9 mouse cellular contexts compared by ENCODE assay signal in the genomic region with DNA sequence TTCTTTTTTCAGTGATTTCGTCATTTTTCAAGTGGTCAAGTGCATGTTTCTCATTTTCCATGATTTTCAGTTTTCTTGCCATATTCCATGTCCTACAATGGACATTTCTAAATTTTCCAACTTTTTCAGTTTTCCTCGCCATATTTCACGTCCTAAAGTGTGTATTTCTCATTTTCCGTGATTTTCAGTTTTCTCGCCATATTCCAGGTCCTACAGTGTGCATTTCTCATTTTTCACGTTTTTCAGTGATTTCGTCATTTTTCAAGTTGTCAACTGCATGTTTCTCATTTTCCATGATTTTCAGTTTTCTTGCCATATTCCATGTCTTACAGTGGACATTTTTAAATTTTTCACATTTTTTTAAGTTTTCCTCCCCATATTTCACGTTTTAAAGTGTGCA. TPM values are rescaled to one million over a fixed set of nuclear protein-coding genes. Genes with fewer than 3 reads are reported as not detected.
DNase-seq lines count a peak whose midpoint lies in the region; ATAC-seq and TF ChIP-seq lines count a peak whose summit lies in the region.
"Not testable (repeated sequence)": the region's sequence is repeated elsewhere in the genome, so short reads cannot be mapped to it uniquely, and the experiment has no call there.
"Had no signal": no experiment of that assay in that cellular context is flagged by ENCODE, and none has a peak within 500 bp of the region (broad histone marks: within the 10 kb centered on the region; RNA-seq: fewer than 3 reads in every experiment).

No protein-coding gene starts in this region.

- not testable (repeated sequence) for H3K4me2 ChIP-seq in hindbrain, embryonic 14.5 days (replicated peaks); limb, embryonic 15.5 days; midbrain, embryonic 14.5 days (ENCODE audit: low read length)

- not testable (repeated sequence) for TF ChIP-seq CTCF in layer of hippocampus, adult 2 months (conservative IDR thresholded peaks at IDR 0.05)

- H3K9me3 ChIP-seq in hindbrain, embryonic 14.5 days (ENCODE audit: control insufficient read depth, low read length); limb, embryonic 15.5 days; midbrain, embryonic 14.5 days (ENCODE audit: control insufficient read depth, low read length): not testable (repeated sequence)

- H3K27ac ChIP-seq in hindbrain, embryonic 14.5 days; layer of hippocampus, adult 2 months; limb, embryonic 15.5 days; midbrain, embryonic 14.5 days (replicated peaks; ENCODE audit: low read depth, low read length): not testable (repeated sequence)

- peak; percentile 30 to 79 for DNase-seq in cerebellum, postnatal 36 days
- peak; percentile 37 to 100 for DNase-seq in gastrocnemius, postnatal 36 days
- not testable (repeated sequence) for DNase-seq in hindbrain, embryonic 14.5 days (ENCODE audit: low spot score); midbrain, embryonic 14.5 days
- peak; percentile 97 to 99 for DNase-seq in layer of hippocampus, adult 2 months (ENCODE audit: low spot score in 2 of 2)
- DNase-seq in spleen, adult 18-20 months: peak; percentile 24 to 72
- DNase-seq in urinary bladder, postnatal 14 days (ENCODE audit: low spot score): peak; percentile 76

- not testable (repeated sequence) for H3K9ac ChIP-seq in hindbrain, embryonic 14.5 days; limb, embryonic 15.5 days; midbrain, embryonic 14.5 days (replicated peaks; ENCODE audit: low read length)

- 70% methylated on average over 7 of the region's 8 CpGs for WGBS in hindbrain, embryonic 14.5 days
- 72% methylated on average over 8 of the region's 8 CpGs for WGBS in limb, embryonic 15.5 days
- 70% methylated on average over 7 of the region's 8 CpGs for WGBS in midbrain, embryonic 14.5 days

- H3K27me3 ChIP-seq in hindbrain, embryonic 14.5 days (ENCODE audit: control insufficient read depth, insufficient read depth, low read length); limb, embryonic 15.5 days; midbrain, embryonic 14.5 days (ENCODE audit: control insufficient read depth, insufficient read depth, low read length): not testable (repeated sequence)

- H3K4me3 ChIP-seq in hindbrain, embryonic 14.5 days (replicated peaks; ENCODE audit: low read length); layer of hippocampus, adult 2 months; limb, embryonic 15.5 days; midbrain, embryonic 14.5 days (replicated peaks; ENCODE audit: low read depth, low read length): not testable (repeated sequence)

- H3K36me3 ChIP-seq in hindbrain, embryonic 14.5 days (replicated peaks; ENCODE audit: control insufficient read depth, insufficient read depth); limb, embryonic 15.5 days; midbrain, embryonic 14.5 days (ENCODE audit: control insufficient read depth, insufficient read depth, low read length): not testable (repeated sequence)

- intact Hi-C loops in gastrocnemius, postnatal 36 days (cut with DNase I): not testable (repeated sequence)

- peak; percentile 77 for ATAC-seq in hindbrain, embryonic 14.5 days (ENCODE audit: low FRiP score)
- peak; percentile 74; the same call in 1 of the 2 replicates for ATAC-seq in limb, embryonic 15.5 days (ENCODE audit: insufficient number of reproducible peaks, low FRiP score, low TSS enrichment, low read depth)
- peak; percentile 76 for ATAC-seq in midbrain, embryonic 14.5 days (ENCODE audit: low FRiP score, low TSS enrichment)

- not testable (repeated sequence) for H3K4me1 ChIP-seq in hindbrain, embryonic 14.5 days (replicated peaks; ENCODE audit: control insufficient read depth, insufficient read depth, low read length); limb, embryonic 15.5 days; midbrain, embryonic 14.5 days (ENCODE audit: control insufficient read depth, insufficient read depth, low read length)

RNA-seq across cellular contexts. Expression of a gene that starts 3.5 kb away (rescaled TPM):
- not detected for total RNA-seq in gastrocnemius, postnatal 36 days (2021)
- polyA plus RNA-seq in hindbrain, embryonic 14.5 days (2014; fragmentation: Nextera tagmentation; extraction: Ambion mirVana): not detected in 2 replicates
- total RNA-seq in layer of hippocampus, adult 2 months (2021): not detected
- polyA plus RNA-seq in limb, embryonic 15.5 days (2015; fragmentation: Nextera tagmentation; extraction: Ambion mirVana): not detected in 2 replicates
- polyA plus RNA-seq in midbrain, embryonic 14.5 days (2014; fragmentation: Nextera tagmentation; extraction: Ambion mirVana): 0.49 TPM in 1 of 2 replicates, not detected in the other
- polyA plus RNA-seq: large intestine, adult 2 months had no signal

RNA-seq across cellular contexts. Expression of a gene that starts 5.9 kb away (rescaled TPM):
- total RNA-seq in gastrocnemius, postnatal 36 days (2021): not detected
- polyA plus RNA-seq in hindbrain, embryonic 14.5 days (2014; fragmentation: Nextera tagmentation; extraction: Ambion mirVana): not detected in 2 replicates
- not detected for total RNA-seq in layer of hippocampus, adult 2 months (2021)
- not detected in 2 replicates for polyA plus RNA-seq in limb, embryonic 15.5 days (2015; fragmentation: Nextera tagmentation; extraction: Ambion mirVana)
- not detected in 2 replicates for polyA plus RNA-seq in midbrain, embryonic 14.5 days (2014; fragmentation: Nextera tagmentation; extraction: Ambion mirVana)
- polyA plus RNA-seq: large intestine, adult 2 months had no signal

RNA-seq across cellular contexts. Expression of a gene that starts 6.3 kb away (rescaled TPM):
- total RNA-seq in gastrocnemius, postnatal 36 days (2021): not detected
- polyA plus RNA-seq in hindbrain, embryonic 14.5 days (2014; fragmentation: Nextera tagmentation; extraction: Ambion mirVana): not detected in 2 replicates
- under 1 TPM in 1 of 2 experiments, not detected in 1; 0.56 TPM for total RNA-seq in layer of hippocampus, adult 2 months (2021)
- not detected in 2 replicates for polyA plus RNA-seq in limb, embryonic 15.5 days (2015; fragmentation: Nextera tagmentation; extraction: Ambion mirVana)
- polyA plus RNA-seq in midbrain, embryonic 14.5 days (2014; fragmentation: Nextera tagmentation; extraction: Ambion mirVana): 0.58 TPM in 1 of 2 replicates, not detected in the other
- polyA plus RNA-seq: large intestine, adult 2 months had no signal

RNA-seq across cellular contexts. Expression of a gene that starts 8.8 kb away (rescaled TPM):
- total RNA-seq in gastrocnemius, postnatal 36 days (2021): not detected
- polyA plus RNA-seq in hindbrain, embryonic 14.5 days (2014; fragmentation: Nextera tagmentation; extraction: Ambion mirVana): not detected in 2 replicates
- total RNA-seq in layer of hippocampus, adult 2 months (2021): not detected
- not detected in 2 replicates for polyA plus RNA-seq in limb, embryonic 15.5 days (2015; fragmentation: Nextera tagmentation; extraction: Ambion mirVana)
- not detected in 2 replicates for polyA plus RNA-seq in midbrain, embryonic 14.5 days (2014; fragmentation: Nextera tagmentation; extraction: Ambion mirVana)
- polyA plus RNA-seq: large intestine, adult 2 months had no signal

RNA-seq across cellular contexts. Expression of a gene that starts 10.6 kb away (rescaled TPM):
- under 1 TPM in 1 of 2 experiments, not detected in 1; 0.54 TPM for total RNA-seq in gastrocnemius, postnatal 36 days (2021)
- 0.47 TPM in 1 of 2 replicates, not detected in the other for polyA plus RNA-seq in hindbrain, embryonic 14.5 days (2014; fragmentation: Nextera tagmentation; extraction: Ambion mirVana)
- under 1 TPM in 1 of 2 experiments, not detected in 1; 0.95 TPM for total RNA-seq in layer of hippocampus, adult 2 months (2021)
- polyA plus RNA-seq in limb, embryonic 15.5 days (2015; fragmentation: Nextera tagmentation; extraction: Ambion mirVana): 0.41 TPM in 1 of 2 replicates, not detected in the other
- 0.50 and 0.59 TPM in 2 replicates for polyA plus RNA-seq in midbrain, embryonic 14.5 days (2014; fragmentation: Nextera tagmentation; extraction: Ambion mirVana)
- polyA plus RNA-seq: large intestine, adult 2 months had no signal
